Mouse (Mus musculus): ENCODE results near the gene Ldlrad3. TPM values are rescaled to one million over a fixed set of nuclear protein-coding genes. Genes with fewer than 3 reads are reported as not detected.

The Ldlrad3 gene
- polyA plus RNA-seq, 1 experiment from 2014 or later: 24.6 TPM

GRCm38 (mm10) chr2:101918518-101918917, 267.7 kb downstream of the Ldlrad3 start:
- WGBS: 59% methylated on average over 7 of the region's 7 CpGs

GRCm38 (mm10) chr2:101909326-101910080, 276.7 kb downstream of the Ldlrad3 start:
- Histone ChIP-seq H3K36me3 (ENCODE audit: control insufficient read depth, insufficient read depth, low read length) (no peaks in the 10 kb centered on the region), H3K9ac (ENCODE audit: low read depth, low read length) (no peak overlapping the region), H3K9me3 (ENCODE audit: control insufficient read depth, low read length) (no peaks in the 10 kb centered on the region), H3K27ac (ENCODE audit: low read depth, low read length) (no peak overlapping the region), H3K4me3 (ENCODE audit: low read length) (no peak overlapping the region), H3K4me2 (ENCODE audit: low read length) (no peak overlapping the region), H3K27me3 (replicated peaks; ENCODE audit: control insufficient read depth, insufficient read depth, low read length) (no peaks in the 10 kb centered on the region), H3K4me1 (ENCODE audit: control insufficient read depth, insufficient read depth, low read depth, low read length) (peaks cover 9% of the 10 kb centered on the region)
- WGBS: 77% methylated on average over 15 of the region's 15 CpGs
- no peak for ATAC-seq

More at GRCm38 (mm10) chr2:101918518-101918917, 267.7 kb downstream of the Ldlrad3 start:
- H3K4me1 ChIP-seq (ENCODE audit: control insufficient read depth, insufficient read depth, low read depth, low read length): no peaks in the 10 kb centered on the region
- no peaks in the 10 kb centered on the region for H3K27me3 ChIP-seq (replicated peaks; ENCODE audit: control insufficient read depth, insufficient read depth, low read length)
- H3K36me3 ChIP-seq (ENCODE audit: control insufficient read depth, insufficient read depth, low read length): no peaks in the 10 kb centered on the region
- H3K9me3 ChIP-seq (ENCODE audit: control insufficient read depth, low read length): no peaks in the 10 kb centered on the region; the same call in 1 of the 2 replicates
- no peak overlapping the region for H3K9ac ChIP-seq (ENCODE audit: low read depth, low read length)
- no peak overlapping the region for H3K4me3 ChIP-seq (ENCODE audit: low read length)
- H3K27ac ChIP-seq (ENCODE audit: low read depth, low read length): no peak overlapping the region
- ATAC-seq: peak; percentile 55; the same call in 1 of the 2 replicates
- H3K4me2 ChIP-seq (ENCODE audit: low read length): no peak overlapping the region

- no peak overlapping the region for H3K4me3 ChIP-seq (ENCODE audit: low read length)
- H3K36me3 ChIP-seq (ENCODE audit: control insufficient read depth, insufficient read depth, low read length): no peaks in the 10 kb centered on the region
- no peaks in the 10 kb centered on the region for H3K27me3 ChIP-seq (replicated peaks; ENCODE audit: control insufficient read depth, insufficient read depth, low read length)
- peaks cover 9% of the 10 kb centered on the region for H3K4me1 ChIP-seq (ENCODE audit: control insufficient read depth, insufficient read depth, low read depth, low read length)
- 70% methylated on average over 13 of the region's 13 CpGs for WGBS
- H3K9me3 ChIP-seq (ENCODE audit: control insufficient read depth, low read length): no peaks in the 10 kb centered on the region
- H3K27ac ChIP-seq (ENCODE audit: low read depth, low read length): no peak overlapping the region
- H3K4me2 ChIP-seq (ENCODE audit: low read length): no peak overlapping the region
- ATAC-seq: no peak
- H3K9ac ChIP-seq (ENCODE audit: low read depth, low read length): no peak overlapping the region
Observed at GRCm38 (mm10) chr2:101908773-101909172, 277.4 kb downstream of the Ldlrad3 start.

- no peaks in the 10 kb centered on the region for H3K9me3 ChIP-seq (ENCODE audit: control insufficient read depth, low read length)
- 57% methylated on average over 10 of the region's 10 CpGs for WGBS
- no peaks in the 10 kb centered on the region for H3K36me3 ChIP-seq (ENCODE audit: control insufficient read depth, insufficient read depth, low read length)
- H3K4me2 ChIP-seq (ENCODE audit: low read length): no peak overlapping the region
- no peak overlapping the region for H3K9ac ChIP-seq (ENCODE audit: low read depth, low read length)
- ATAC-seq: 0 out of 2 replicates have a peak, but pooled peaks have one; percentile 13
- H3K4me3 ChIP-seq (ENCODE audit: low read length): no peak overlapping the region
- peaks cover 9% of the 10 kb centered on the region for H3K4me1 ChIP-seq (ENCODE audit: control insufficient read depth, insufficient read depth, low read depth, low read length)
- no peaks in the 10 kb centered on the region for H3K27me3 ChIP-seq (replicated peaks; ENCODE audit: control insufficient read depth, insufficient read depth, low read length)
- H3K27ac ChIP-seq (ENCODE audit: low read depth, low read length): no peak overlapping the region
Observed at GRCm38 (mm10) chr2:101907386-101908022, 278.7 kb downstream of the Ldlrad3 start.

- Histone ChIP-seq H3K27me3 (replicated peaks; ENCODE audit: control insufficient read depth, insufficient read depth, low read length) (no peaks in the 10 kb centered on the region), H3K36me3 (ENCODE audit: control insufficient read depth, insufficient read depth, low read length) (no peaks in the 10 kb centered on the region), H3K27ac (ENCODE audit: low read depth, low read length) (no peak overlapping the region), H3K9me3 (ENCODE audit: control insufficient read depth, low read length) (no peaks in the 10 kb centered on the region), H3K4me1 (ENCODE audit: control insufficient read depth, insufficient read depth, low read depth, low read length) (peaks cover 9% of the 10 kb centered on the region), H3K4me3 (ENCODE audit: low read length) (no peak overlapping the region), H3K9ac (ENCODE audit: low read depth, low read length) (peak overlapping the region; percentile 50; the same call in 1 of the 2 replicates), H3K4me2 (ENCODE audit: low read length) (peak overlapping the region; percentile 52)
- 50% methylated on average over 5 of the region's 5 CpGs for WGBS
- peak; percentile 49 for ATAC-seq
Observed at GRCm38 (mm10) chr2:101906379-101906690, 279.9 kb downstream of the Ldlrad3 start.

GRCm38 (mm10) chr2:101905534-101906378, 280.4 kb downstream of the Ldlrad3 start:
- peak overlapping the region; percentile 52 for H3K4me2 ChIP-seq (ENCODE audit: low read length)
- no peaks in the 10 kb centered on the region for H3K27me3 ChIP-seq (replicated peaks; ENCODE audit: control insufficient read depth, insufficient read depth, low read length)
- 15% methylated on average over 21 of the region's 21 CpGs for WGBS
- ATAC-seq: peak; percentile 76
- peak overlapping the region; percentile 11; the same call in 1 of the 2 replicates for H3K4me3 ChIP-seq (ENCODE audit: low read length)
- H3K36me3 ChIP-seq (ENCODE audit: control insufficient read depth, insufficient read depth, low read length): no peaks in the 10 kb centered on the region
- H3K9me3 ChIP-seq (ENCODE audit: control insufficient read depth, low read length): no peaks in the 10 kb centered on the region
- no peak overlapping the region for H3K27ac ChIP-seq (ENCODE audit: low read depth, low read length)
- peaks cover 9% of the 10 kb centered on the region for H3K4me1 ChIP-seq (ENCODE audit: control insufficient read depth, insufficient read depth, low read depth, low read length)
- peak overlapping the region; percentile 50; the same call in 1 of the 2 replicates for H3K9ac ChIP-seq (ENCODE audit: low read depth, low read length)

GRCm38 (mm10) chr2:101902196-101902595, 284.0 kb downstream of the Ldlrad3 start:
- WGBS: 63% methylated on average over 4 of the region's 4 CpGs
- H3K4me2 ChIP-seq (ENCODE audit: low read length): no peak overlapping the region
- ATAC-seq: no peak; the same call in 1 of the 2 replicates
- no peak overlapping the region for H3K9ac ChIP-seq (ENCODE audit: low read depth, low read length)
- no peak overlapping the region for H3K27ac ChIP-seq (ENCODE audit: low read depth, low read length)
- H3K27me3 ChIP-seq (replicated peaks; ENCODE audit: control insufficient read depth, insufficient read depth, low read length): no peaks in the 10 kb centered on the region
- H3K4me3 ChIP-seq (ENCODE audit: low read length): no peak overlapping the region
- H3K4me1 ChIP-seq (ENCODE audit: control insufficient read depth, insufficient read depth, low read depth, low read length): peaks cover 5% of the 10 kb centered on the region
- H3K9me3 ChIP-seq (ENCODE audit: control insufficient read depth, low read length): no peaks in the 10 kb centered on the region
- H3K36me3 ChIP-seq (ENCODE audit: control insufficient read depth, insufficient read depth, low read length): no peaks in the 10 kb centered on the region
